Mouse (Mus musculus): Measurements from ENCODE around the gene Sh2b2.

Gene Sh2b2

GRCm38 (mm10) chr5:136246452-136246838 lies at the start of gene Sh2b2:
TSS of gene Sh2b2 (minus strand) at chr5:136246556.
- DNase-seq, result no peak

- no peak for DNase-seq
These were observed 46.6 kb upstream of the Sh2b2 start for GRCm38 (mm10) chr5:136292971-136293418.

GRCm38 (mm10) chr5:136292361-136292760 lies 46.0 kb upstream of the Sh2b2 start:
- no peak for DNase-seq

- no peak for DNase-seq
These were observed 45.2 kb upstream of the Sh2b2 start for GRCm38 (mm10) chr5:136291562-136291961.

GRCm38 (mm10) chr5:136289776-136290175 lies 43.4 kb upstream of the Sh2b2 start:
- no peak for DNase-seq

GRCm38 (mm10) chr5:136288351-136289081 lies 42.2 kb upstream of the Sh2b2 start:
- DNase-seq, result no peak

- DNase-seq, result no peak
These were observed 40.2 kb upstream of the Sh2b2 start for GRCm38 (mm10) chr5:136286566-136286965.

GRCm38 (mm10) chr5:136285106-136285505 lies 38.8 kb upstream of the Sh2b2 start:
- DNase-seq, result no peak

- no peak for DNase-seq
These were observed 35.0 kb upstream of the Sh2b2 start for GRCm38 (mm10) chr5:136281351-136281750.

- DNase-seq, result no peak
These were observed 28.4 kb upstream of the Sh2b2 start for GRCm38 (mm10) chr5:136274739-136275138.

- DNase-seq, result no peak
These were observed 23.6 kb upstream of the Sh2b2 start for GRCm38 (mm10) chr5:136269937-136270336.

- no peak for DNase-seq
These were observed 19.7 kb upstream of the Sh2b2 start for GRCm38 (mm10) chr5:136266077-136266476.

GRCm38 (mm10) chr5:136263342-136263741 lies 17.0 kb upstream of the Sh2b2 start:
- DNase-seq, result no peak

GRCm38 (mm10) chr5:136258919-136259318 lies 12.6 kb upstream of the Sh2b2 start:
- DNase-seq, result peak in 1 of 2 experiments; percentile 80

- peak; percentile 58 to 89 for DNase-seq
These were observed 6.5 kb upstream of the Sh2b2 start for GRCm38 (mm10) chr5:136252899-136253298.

GRCm38 (mm10) chr5:136251004-136251403 lies 4.6 kb upstream of the Sh2b2 start:
- DNase-seq, result peak in 1 of 2 experiments; percentile 63

- DNase-seq, result no peak
These were observed 2.1 kb upstream of the Sh2b2 start for GRCm38 (mm10) chr5:136248441-136248840.

- DNase-seq, result peak in 1 of 2 experiments; percentile 27
These were observed 560 bp downstream of the Sh2b2 start for GRCm38 (mm10) chr5:136245541-136246451.

GRCm38 (mm10) chr5:136244762-136245540 lies 1.4 kb downstream of the Sh2b2 start:
- DNase-seq, result peak; percentile 68 to 85

GRCm38 (mm10) chr5:136243851-136244761 lies 2.2 kb downstream of the Sh2b2 start:
- DNase-seq, result peak in 1 of 2 experiments; percentile 34

- DNase-seq, result peak in 1 of 2 experiments; percentile 32
These were observed 5.2 kb downstream of the Sh2b2 start for GRCm38 (mm10) chr5:136241161-136241560.

- DNase-seq, result no peak
These were observed 6.0 kb downstream of the Sh2b2 start for GRCm38 (mm10) chr5:136240381-136240780.

Measured in spleen, adult 18-20 months (tissue).